Mouse (Mus musculus) fat pad, adult 2 months (tissue): ENCODE data around the gene Zfp275.
"Not testable (repeated sequence)": the region's sequence is repeated elsewhere in the genome, so short reads cannot be mapped to it uniquely, and the experiment has no call there.

Experiments used
- DNase-seq: peaks from one replicate; pipeline ENCODE4 v3.0.0-alpha.2; 2011; ENCODE audit warnings: low read depth, low spot score; ENCODE audit errors: extremely low read depth

Gene Zfp275

GRCm38 (mm10) chrX:73342483-73342895 is at the start of gene Zfp275:
Gene Zfp275 (plus strand): TSS chrX:73342621.
- DNase-seq, result no peak

GRCm38 (mm10) chrX:73292876-73293275 is 49.5 kb upstream of the Zfp275 start, which contains the start of the genes Xlr5a and Xlr5c:
Gene Xlr5a (minus strand): TSS chrX:73292976.
Gene Xlr5c (minus strand): TSS chrX:73292976.
- DNase-seq, result not testable (repeated sequence)

- DNase-seq, result not testable (repeated sequence)
Measured at GRCm38 (mm10) chrX:73295745-73296144, 46.7 kb upstream of the Zfp275 start.

GRCm38 (mm10) chrX:73312522-73312921 is 29.9 kb upstream of the Zfp275 start:
- no peak for DNase-seq

- DNase-seq, result no peak
Measured at GRCm38 (mm10) chrX:73321029-73321428, 21.4 kb upstream of the Zfp275 start.

GRCm38 (mm10) chrX:73327215-73327614 is 15.2 kb upstream of the Zfp275 start:
- no peak for DNase-seq

GRCm38 (mm10) chrX:73333548-73333947 is 8.9 kb upstream of the Zfp275 start:
- no peak for DNase-seq

GRCm38 (mm10) chrX:73336740-73337139 is 5.7 kb upstream of the Zfp275 start, which contains the start of gene Gm45015:
Gene Gm45015 (minus strand): TSS chrX:73336840.
- no peak for DNase-seq

- DNase-seq, result no peak
Measured at GRCm38 (mm10) chrX:73341473-73341872, 948 bp upstream of the Zfp275 start.

- no peak for DNase-seq
Measured at GRCm38 (mm10) chrX:73342068-73342467, 353 bp upstream of the Zfp275 start.

GRCm38 (mm10) chrX:73342941-73343735 is 717 bp downstream of the Zfp275 start:
- no peak for DNase-seq

- DNase-seq, result no peak
Measured at GRCm38 (mm10) chrX:73343802-73344201, 1.4 kb downstream of the Zfp275 start.

GRCm38 (mm10) chrX:73344346-73344745 is 1.9 kb downstream of the Zfp275 start:
- DNase-seq, result no peak

- no peak for DNase-seq
Measured at GRCm38 (mm10) chrX:73356163-73356562, 13.7 kb downstream of the Zfp275 start.

GRCm38 (mm10) chrX:73356719-73357118 is 14.3 kb downstream of the Zfp275 start:
- DNase-seq, result no peak

- DNase-seq, result no peak
Measured at GRCm38 (mm10) chrX:73363291-73363690, 20.9 kb downstream of the Zfp275 start.

GRCm38 (mm10) chrX:73384419-73384818 is 42.0 kb downstream of the Zfp275 start:
- no peak for DNase-seq

- DNase-seq, result no peak
Measured at GRCm38 (mm10) chrX:73384924-73385323, 42.5 kb downstream of the Zfp275 start.

GRCm38 (mm10) chrX:73391481-73391880 is 49.1 kb downstream of the Zfp275 start:
- no peak for DNase-seq

- no peak for DNase-seq
Measured at GRCm38 (mm10) chrX:73396446-73396845, 54.0 kb downstream of the Zfp275 start.

GRCm38 (mm10) chrX:73398636-73399035 is 56.2 kb downstream of the Zfp275 start, which contains the start of gene Gm18336:
Gene Gm18336 (minus strand): TSS chrX:73398736.
- DNase-seq, result not testable (repeated sequence)

GRCm38 (mm10) chrX:73400951-73401350 is 58.5 kb downstream of the Zfp275 start:
- no peak for DNase-seq
